Mouse (Mus musculus): ENCODE measurements around the gene Ap2a1. TPM values are rescaled to one million over a fixed set of nuclear protein-coding genes. Genes with fewer than 3 reads are reported as not detected.

Gene Ap2a1
- polyA plus RNA-seq, 1 experiment from 2014 or later: 122 TPM

Other genes with a start within 250 kb of the Ap2a1 start
- not detected in 2 replicates for gene Izumo2, start 220.8 kb downstream of the Ap2a1 start, polyA plus RNA-seq (2015; fragmentation: Nextera tagmentation; extraction: Ambion mirVana)
- gene Vrk3, start 181.1 kb downstream of the Ap2a1 start, polyA plus RNA-seq (2015; fragmentation: Nextera tagmentation; extraction: Ambion mirVana): 28.4 and 29.7 TPM in 2 replicates
- gene Zfp473, start 178.4 kb downstream of the Ap2a1 start, polyA plus RNA-seq (2015; fragmentation: Nextera tagmentation; extraction: Ambion mirVana): 1.4 and 1.5 TPM in 2 replicates
- gene Nup62, start 113.4 kb downstream of the Ap2a1 start, polyA plus RNA-seq (2015; fragmentation: Nextera tagmentation; extraction: Ambion mirVana): 49.9 and 52.7 TPM in 2 replicates
- gene Il4i1, start 113.1 kb downstream of the Ap2a1 start, polyA plus RNA-seq (2015; fragmentation: Nextera tagmentation; extraction: Ambion mirVana): 1.6 and 2.2 TPM in 2 replicates
- 2.8 and 3.9 TPM in 2 replicates for gene Atf5, start 112.8 kb downstream of the Ap2a1 start, polyA plus RNA-seq (2015; fragmentation: Nextera tagmentation; extraction: Ambion mirVana)
- 89.7 and 91.1 TPM in 2 replicates for gene Akt1s1, start 80.5 kb downstream of the Ap2a1 start, polyA plus RNA-seq (2015; fragmentation: Nextera tagmentation; extraction: Ambion mirVana)
- 121 and 122 TPM in 2 replicates for gene Tbc1d17, start 80.4 kb downstream of the Ap2a1 start, polyA plus RNA-seq (2015; fragmentation: Nextera tagmentation; extraction: Ambion mirVana)
- gene Pnkp, start 72.4 kb downstream of the Ap2a1 start, polyA plus RNA-seq (2015; fragmentation: Nextera tagmentation; extraction: Ambion mirVana): 30.5 and 32.8 TPM in 2 replicates
- gene Ptov1, start 59.7 kb downstream of the Ap2a1 start, polyA plus RNA-seq (2015; fragmentation: Nextera tagmentation; extraction: Ambion mirVana): 517 and 553 TPM in 2 replicates
- 179 TPM in 2 replicates for gene Med25, start 36.8 kb downstream of the Ap2a1 start, polyA plus RNA-seq (2015; fragmentation: Nextera tagmentation; extraction: Ambion mirVana)
- gene Fuz, start 33.4 kb downstream of the Ap2a1 start, polyA plus RNA-seq (2015; fragmentation: Nextera tagmentation; extraction: Ambion mirVana): 20.3 and 22.9 TPM in 2 replicates
- 0.11 and 0.21 TPM in 2 replicates for gene Tsks, start 13.7 kb upstream of the Ap2a1 start, polyA plus RNA-seq (2015; fragmentation: Nextera tagmentation; extraction: Ambion mirVana)
- gene Cpt1c, start 45.4 kb upstream of the Ap2a1 start, polyA plus RNA-seq (2015; fragmentation: Nextera tagmentation; extraction: Ambion mirVana): 56.5 and 58.2 TPM in 2 replicates
- 697 and 717 TPM in 2 replicates for gene Prmt1, start 57.1 kb upstream of the Ap2a1 start, polyA plus RNA-seq (2015; fragmentation: Nextera tagmentation; extraction: Ambion mirVana)
- 61.9 and 66.8 TPM in 2 replicates for gene Irf3, start 68.2 kb upstream of the Ap2a1 start, polyA plus RNA-seq (2015; fragmentation: Nextera tagmentation; extraction: Ambion mirVana)
- gene Bcl2l12, start 69.2 kb upstream of the Ap2a1 start, polyA plus RNA-seq (2015; fragmentation: Nextera tagmentation; extraction: Ambion mirVana): 10.0 and 12.3 TPM in 2 replicates
- 54.5 and 56.7 TPM in 2 replicates for gene Scaf1, start 86.9 kb upstream of the Ap2a1 start, polyA plus RNA-seq (2015; fragmentation: Nextera tagmentation; extraction: Ambion mirVana)
- gene Rras, start 88.5 kb upstream of the Ap2a1 start, polyA plus RNA-seq (2015; fragmentation: Nextera tagmentation; extraction: Ambion mirVana): 12.5 and 15.2 TPM in 2 replicates
- gene Prr12, start 123.4 kb upstream of the Ap2a1 start, polyA plus RNA-seq (2015; fragmentation: Nextera tagmentation; extraction: Ambion mirVana): 16.2 and 18.1 TPM in 2 replicates
- 67.2 and 72.1 TPM in 2 replicates for gene Nosip, start 132.9 kb upstream of the Ap2a1 start, polyA plus RNA-seq (2015; fragmentation: Nextera tagmentation; extraction: Ambion mirVana)
- 15.7 and 15.9 TPM in 2 replicates for gene Prrg2, start 133.2 kb upstream of the Ap2a1 start, polyA plus RNA-seq (2015; fragmentation: Nextera tagmentation; extraction: Ambion mirVana)
- gene Rcn3, start 162.7 kb upstream of the Ap2a1 start, polyA plus RNA-seq (2015; fragmentation: Nextera tagmentation; extraction: Ambion mirVana): 55.4 and 62.2 TPM in 2 replicates
- 32.0 and 36.8 TPM in 2 replicates for gene Fcgrt, start 174.4 kb upstream of the Ap2a1 start, polyA plus RNA-seq (2015; fragmentation: Nextera tagmentation; extraction: Ambion mirVana)
- gene Rps11, start 194.9 kb upstream of the Ap2a1 start, polyA plus RNA-seq (2015; fragmentation: Nextera tagmentation; extraction: Ambion mirVana): 742 and 762 TPM in 2 replicates
- 582 and 606 TPM in 2 replicates for gene Rpl13a, start 199.3 kb upstream of the Ap2a1 start, polyA plus RNA-seq (2015; fragmentation: Nextera tagmentation; extraction: Ambion mirVana)
- not detected in 2 replicates for gene Gm45713, start 206.7 kb upstream of the Ap2a1 start, polyA plus RNA-seq (2015; fragmentation: Nextera tagmentation; extraction: Ambion mirVana)
- gene Flt3l, start 206.9 kb upstream of the Ap2a1 start, polyA plus RNA-seq (2015; fragmentation: Nextera tagmentation; extraction: Ambion mirVana): 2.1 and 2.3 TPM in 2 replicates
- gene Pih1d1, start 224.8 kb upstream of the Ap2a1 start, polyA plus RNA-seq (2015; fragmentation: Nextera tagmentation; extraction: Ambion mirVana): 87.1 and 90.0 TPM in 2 replicates
- 16.1 and 19.8 TPM in 2 replicates for gene Aldh16a1, start 225.1 kb upstream of the Ap2a1 start, polyA plus RNA-seq (2015; fragmentation: Nextera tagmentation; extraction: Ambion mirVana)
- gene Slc17a7, start 234.5 kb upstream of the Ap2a1 start, polyA plus RNA-seq (2015; fragmentation: Nextera tagmentation; extraction: Ambion mirVana): 0.59 and 1.0 TPM in 2 replicates

Measured in midbrain, embryonic 15.5 days (tissue).